Comparison of ENCODE assay signal across 8 mouse cellular contexts in genomic region chr7:98321083-98321482, GRCm38 (mm10). TPM values are rescaled to one million over a fixed set of nuclear protein-coding genes. Genes with fewer than 3 reads are reported as not detected.
DNase-seq lines count a peak whose midpoint lies in the region; ATAC-seq lines count a peak whose summit lies in the region.

TSS of gene Acer3 (minus strand) at chr7:98321208.

- no peaks in the 10 kb centered on the region for H3K9me3 ChIP-seq in heart, embryonic 11.5 days (replicated peaks; ENCODE audit: control insufficient read depth, low read length)
- H3K9me3 ChIP-seq in neural tube, embryonic 12.5 days = no peaks in the 10 kb centered on the region

- WGBS in heart, embryonic 11.5 days (ENCODE audit: insufficient replicate concordance) = 84% methylated on average over 2 of the region's 2 CpGs
- WGBS in neural tube, embryonic 12.5 days = 96% methylated on average over 2 of the region's 2 CpGs

- no peaks in the 10 kb centered on the region for H3K36me3 ChIP-seq in heart, embryonic 11.5 days (ENCODE audit: control insufficient read depth, insufficient read depth, low read length)
- H3K36me3 ChIP-seq in neural tube, embryonic 12.5 days = no peaks in the 10 kb centered on the region

- peak; percentile 93 for DNase-seq in heart, adult 11 months
- DNase-seq in heart, postnatal 14 days = no peak
- DNase-seq in adrenal gland, adult 2 months = no peak
- DNase-seq in left cerebral cortex, postnatal 36 days (ENCODE audit: low spot score in 2 of 2) = no peak
- no peak for DNase-seq in right cerebral cortex, postnatal 4 days
- no peak for DNase-seq in thymus, postnatal 25 days

- no peak within 1 kb of the TSS for H3K4me2 ChIP-seq in heart, embryonic 11.5 days
- no peak within 1 kb of the TSS for H3K4me2 ChIP-seq in neural tube, embryonic 12.5 days (replicated peaks)

- H3K27ac ChIP-seq in heart, embryonic 11.5 days (ENCODE audit: low read depth, low read length) = no peak within 1 kb of the TSS
- no peak within 1 kb of the TSS for H3K27ac ChIP-seq in neural tube, embryonic 12.5 days

- H3K4me1 ChIP-seq in heart, embryonic 11.5 days (ENCODE audit: control insufficient read depth, insufficient read depth, low read length) = peaks cover 4% of the 10 kb centered on the region; the same call in 1 of the 2 replicates
- peaks cover 8% of the 10 kb centered on the region for H3K4me1 ChIP-seq in neural tube, embryonic 12.5 days

- ATAC-seq in heart, embryonic 11.5 days (replicated peaks; ENCODE audit: insufficient number of reproducible peaks, low FRiP score, low TSS enrichment) = no peak
- ATAC-seq in neural tube, embryonic 12.5 days (ENCODE audit: low FRiP score, low read depth) = no peak

- H3K4me3 ChIP-seq in heart, embryonic 11.5 days (ENCODE audit: low read depth, low read length) = no peak within 1 kb of the TSS
- H3K4me3 ChIP-seq in neural tube, embryonic 12.5 days = no peak within 1 kb of the TSS

- intact Hi-C loops in heart, postnatal 14 days (cut with DNase I) = no loop called here
- intact Hi-C loops in left cerebral cortex, postnatal 36 days (cut with DNase I) = no loop called here

- no peaks in the 10 kb centered on the region for H3K27me3 ChIP-seq in heart, embryonic 11.5 days (ENCODE audit: control insufficient read depth, insufficient read depth, low read length)
- no peaks in the 10 kb centered on the region for H3K27me3 ChIP-seq in neural tube, embryonic 12.5 days (replicated peaks)

- H3K9ac ChIP-seq in heart, embryonic 11.5 days (ENCODE audit: low read depth, low read length) = no peak within 1 kb of the TSS
- no peak within 1 kb of the TSS for H3K9ac ChIP-seq in neural tube, embryonic 12.5 days

RNA-seq across cellular contexts. Expression of gene Acer3, which starts in this region (rescaled TPM):
- 10 to 100 TPM in 1 of 2 experiments, 1 to 10 TPM in 1; 9.9 to 11.3 TPM for total RNA-seq in heart, postnatal 14 days (2021)
- total RNA-seq in adrenal gland, adult 2 months (2021) = 10 to 100 TPM; 10.7 to 22.0 TPM
- 1.2 and 1.3 TPM in 2 replicates for polyA plus RNA-seq in adrenal gland, adult 2 months (2012; rRNA removed)
- 23.8 and 26.0 TPM in 2 replicates for polyA plus RNA-seq in heart, embryonic 11.5 days (2014; fragmentation: Nextera tagmentation; extraction: Ambion mirVana)
- total RNA-seq in left cerebral cortex, postnatal 36 days (2021) = 10 to 100 TPM; 21.3 to 21.8 TPM
- 15.8 and 20.0 TPM in 2 replicates for polyA plus RNA-seq in neural tube, embryonic 12.5 days (2016; fragmentation: Nextera tagmentation; extraction: Ambion mirVana)
